ENCODE assay signal across 17 mouse cellular contexts in genomic region chr1:156852872-156853271, GRCm38 (mm10). TPM values are rescaled to one million over a fixed set of nuclear protein-coding genes. Genes with fewer than 3 reads are reported as not detected.
DNase-seq lines count a peak whose midpoint lies in the region; ATAC-seq lines count a peak whose summit lies in the region.
"Had no signal": no experiment of that assay in that cellular context is flagged by ENCODE, and none has a peak within 500 bp of the region (broad histone marks: within the 10 kb centered on the region; RNA-seq: fewer than 3 reads in every experiment).

No protein-coding gene starts in this region.

- H3K27me3 ChIP-seq in hindbrain, embryonic 12.5 days = no peaks in the 10 kb centered on the region
- H3K27me3 ChIP-seq in hindbrain, embryonic 16.5 days (replicated peaks; ENCODE audit: control insufficient read depth, insufficient read depth, low read length) = no peaks in the 10 kb centered on the region
- H3K27me3 ChIP-seq in embryonic facial prominence, embryonic 10.5 days (replicated peaks; ENCODE audit: low read depth, poor library complexity, severe bottlenecking) = no peaks in the 10 kb centered on the region
- H3K27me3 ChIP-seq in embryonic facial prominence, embryonic 14.5 days (replicated peaks; ENCODE audit: control insufficient read depth, insufficient read depth, low read length) = no peaks in the 10 kb centered on the region
- no peaks in the 10 kb centered on the region for H3K27me3 ChIP-seq in limb, embryonic 13.5 days
- no peaks in the 10 kb centered on the region for H3K27me3 ChIP-seq in forebrain, embryonic 12.5 days
- H3K27me3 ChIP-seq: liver, embryonic 13.5 days; midbrain, embryonic 15.5 days had no signal

- no peak overlapping the region for H3K9ac ChIP-seq in hindbrain, embryonic 12.5 days
- H3K9ac ChIP-seq in hindbrain, embryonic 16.5 days (ENCODE audit: low read depth, low read length) = no peak overlapping the region
- H3K9ac ChIP-seq in embryonic facial prominence, embryonic 14.5 days (ENCODE audit: low read depth, low read length) = no peak overlapping the region
- H3K9ac ChIP-seq in limb, embryonic 13.5 days = no peak overlapping the region
- H3K9ac ChIP-seq in forebrain, embryonic 12.5 days = no peak overlapping the region
- H3K9ac ChIP-seq: liver, embryonic 13.5 days; midbrain, embryonic 15.5 days had no signal

- peak; percentile 33 for DNase-seq in embryonic facial prominence, embryonic 10.5 days (ENCODE audit: low spot score)
- no peak for DNase-seq in embryonic facial prominence, embryonic 14.5 days (ENCODE audit: low spot score)
- no peak for DNase-seq in kidney, adult 11 months
- DNase-seq: adrenal gland, postnatal 25 days; cerebellum, adult 8-10 months; kidney, postnatal 36 days; liver, embryonic 13.5 days; lung, adult 2 months; thymus, postnatal 14 days had no signal

- peaks cover 8% of the 10 kb centered on the region; the same call in 1 of the 2 replicates for H3K4me1 ChIP-seq in hindbrain, embryonic 12.5 days
- no peaks in the 10 kb centered on the region for H3K4me1 ChIP-seq in hindbrain, embryonic 16.5 days (ENCODE audit: control insufficient read depth, insufficient read depth, low read depth, low read length)
- peaks cover 19% of the 10 kb centered on the region for H3K4me1 ChIP-seq in embryonic facial prominence, embryonic 10.5 days
- H3K4me1 ChIP-seq in embryonic facial prominence, embryonic 14.5 days (ENCODE audit: control insufficient read depth, insufficient read depth, low read length) = 0 out of 2 replicates have a peak, but pooled peaks cover 8% of the 10 kb centered on the region
- H3K4me1 ChIP-seq in limb, embryonic 13.5 days = peaks cover 16% of the 10 kb centered on the region
- H3K4me1 ChIP-seq in forebrain, embryonic 12.5 days = no peaks in the 10 kb centered on the region
- H3K4me1 ChIP-seq: liver, embryonic 13.5 days; midbrain, embryonic 15.5 days had no signal

- H3K4me2 ChIP-seq in hindbrain, embryonic 12.5 days (replicated peaks) = no peak overlapping the region
- H3K4me2 ChIP-seq in hindbrain, embryonic 16.5 days (ENCODE audit: low read length) = no peak overlapping the region
- H3K4me2 ChIP-seq in embryonic facial prominence, embryonic 14.5 days (ENCODE audit: low read depth, low read length) = no peak overlapping the region
- H3K4me2 ChIP-seq in limb, embryonic 13.5 days (replicated peaks) = no peak overlapping the region
- no peak overlapping the region for H3K4me2 ChIP-seq in forebrain, embryonic 12.5 days
- H3K4me2 ChIP-seq: liver, embryonic 13.5 days; midbrain, embryonic 15.5 days had no signal

- H3K4me3 ChIP-seq in hindbrain, embryonic 12.5 days = no peak overlapping the region
- no peak overlapping the region for H3K4me3 ChIP-seq in hindbrain, embryonic 16.5 days (ENCODE audit: low read length)
- H3K4me3 ChIP-seq in embryonic facial prominence, embryonic 10.5 days = no peak overlapping the region
- H3K4me3 ChIP-seq in embryonic facial prominence, embryonic 14.5 days (ENCODE audit: low read depth, low read length) = no peak overlapping the region
- H3K4me3 ChIP-seq in limb, embryonic 13.5 days = no peak overlapping the region
- H3K4me3 ChIP-seq in forebrain, embryonic 12.5 days (replicated peaks) = no peak overlapping the region
- H3K4me3 ChIP-seq: liver, embryonic 13.5 days; midbrain, embryonic 15.5 days; myocyte had no signal

- ATAC-seq in hindbrain, embryonic 12.5 days (ENCODE audit: low FRiP score) = no peak
- no peak for ATAC-seq in hindbrain, embryonic 16.5 days
- no peak for ATAC-seq in embryonic facial prominence, embryonic 14.5 days (ENCODE audit: low read depth)
- no peak for ATAC-seq in limb, embryonic 13.5 days (ENCODE audit: low FRiP score, low read depth)
- ATAC-seq in forebrain, embryonic 12.5 days (ENCODE audit: low FRiP score) = no peak
- ATAC-seq: CD4-positive, CD25-positive, alpha-beta regulatory T cell, adult 4 months; forebrain, embryonic 14.5 days; midbrain, embryonic 15.5 days had no signal

- H3K9me3 ChIP-seq in hindbrain, embryonic 12.5 days (replicated peaks) = no peaks in the 10 kb centered on the region
- no peaks in the 10 kb centered on the region for H3K9me3 ChIP-seq in hindbrain, embryonic 16.5 days (ENCODE audit: control insufficient read depth, low read length)
- no peaks in the 10 kb centered on the region for H3K9me3 ChIP-seq in embryonic facial prominence, embryonic 10.5 days
- no peaks in the 10 kb centered on the region for H3K9me3 ChIP-seq in embryonic facial prominence, embryonic 14.5 days (ENCODE audit: control insufficient read depth, low read length)
- no peaks in the 10 kb centered on the region for H3K9me3 ChIP-seq in limb, embryonic 13.5 days
- no peaks in the 10 kb centered on the region for H3K9me3 ChIP-seq in forebrain, embryonic 12.5 days
- H3K9me3 ChIP-seq: liver, embryonic 13.5 days; midbrain, embryonic 15.5 days had no signal

- peak overlapping the region; percentile 26 for H3K27ac ChIP-seq in hindbrain, embryonic 12.5 days
- H3K27ac ChIP-seq in hindbrain, embryonic 16.5 days (ENCODE audit: low read depth, low read length) = no peak overlapping the region; the same call in 1 of the 2 replicates
- peak overlapping the region; percentile 65 for H3K27ac ChIP-seq in embryonic facial prominence, embryonic 10.5 days (replicated peaks)
- H3K27ac ChIP-seq in embryonic facial prominence, embryonic 14.5 days (replicated peaks; ENCODE audit: low read depth, low read length) = peak overlapping the region; percentile 49
- peak overlapping the region; percentile 23; the same call in 1 of the 2 replicates for H3K27ac ChIP-seq in limb, embryonic 13.5 days
- H3K27ac ChIP-seq in forebrain, embryonic 12.5 days = no peak overlapping the region; the same call in 1 of the 2 replicates
- H3K27ac ChIP-seq: liver, embryonic 13.5 days; midbrain, embryonic 15.5 days had no signal

- no peaks in the 10 kb centered on the region for H3K36me3 ChIP-seq in hindbrain, embryonic 12.5 days
- H3K36me3 ChIP-seq in hindbrain, embryonic 16.5 days (ENCODE audit: control insufficient read depth, insufficient read depth, low read length) = 0 out of 2 replicates have a peak, but pooled peaks cover 3% of the 10 kb centered on the region
- H3K36me3 ChIP-seq in embryonic facial prominence, embryonic 10.5 days (replicated peaks) = peaks cover 22% of the 10 kb centered on the region
- H3K36me3 ChIP-seq in embryonic facial prominence, embryonic 14.5 days (ENCODE audit: control insufficient read depth, insufficient read depth, low read length) = peaks cover 22% of the 10 kb centered on the region
- peaks cover 5% of the 10 kb centered on the region; the same call in 1 of the 2 replicates for H3K36me3 ChIP-seq in limb, embryonic 13.5 days
- no peaks in the 10 kb centered on the region for H3K36me3 ChIP-seq in forebrain, embryonic 12.5 days (replicated peaks)
- H3K36me3 ChIP-seq: midbrain, embryonic 15.5 days had no signal

- 68% methylated on average over 5 of the region's 5 CpGs for WGBS in hindbrain, embryonic 12.5 days
- 62% methylated on average over 5 of the region's 5 CpGs for WGBS in hindbrain, embryonic 16.5 days
- WGBS in embryonic facial prominence, embryonic 10.5 days = 54% methylated on average over 5 of the region's 5 CpGs
- WGBS in embryonic facial prominence, embryonic 14.5 days = 47% methylated on average over 5 of the region's 5 CpGs
- 55% methylated on average over 5 of the region's 5 CpGs for WGBS in limb, embryonic 13.5 days
- WGBS in forebrain, embryonic 12.5 days = 78% methylated on average over 5 of the region's 5 CpGs

RNA-seq across cellular contexts. Expression of gene Angptl1, which starts 14.5 kb away (rescaled TPM):
- polyA plus RNA-seq in hindbrain, embryonic 12.5 days (2016; fragmentation: Nextera tagmentation; extraction: Ambion mirVana) = 9.4 and 14.0 TPM in 2 replicates
- 1.7 and 3.5 TPM in 2 replicates for polyA plus RNA-seq in hindbrain, embryonic 16.5 days (2015; fragmentation: Nextera tagmentation; extraction: Ambion mirVana)
- polyA plus RNA-seq in embryonic facial prominence, embryonic 10.5 days (2016; fragmentation: Nextera tagmentation; extraction: Ambion mirVana) = 4.3 and 5.6 TPM in 2 replicates
- 72.0 TPM in 2 replicates for polyA plus RNA-seq in embryonic facial prominence, embryonic 14.5 days (2014; fragmentation: Nextera tagmentation; extraction: Ambion mirVana)
- polyA plus RNA-seq in limb, embryonic 13.5 days (2015; fragmentation: Nextera tagmentation; extraction: Ambion mirVana) = 60.4 and 66.1 TPM in 2 replicates
- 1.7 and 1.9 TPM in 2 replicates for polyA plus RNA-seq in forebrain, embryonic 12.5 days (2016; fragmentation: Nextera tagmentation; extraction: Ambion mirVana)

Comparison
In these comparisons a context has a peak if more than half of its experiments do, and no peak if none do; other contexts are left out.
1. H3K27ac ChIP-seq: peak in hindbrain, embryonic 12.5 days (single experiment), embryonic facial prominence, embryonic 10.5 days (single experiment), embryonic facial prominence, embryonic 14.5 days (single experiment) and limb, embryonic 13.5 days (single experiment); none in hindbrain, embryonic 16.5 days (single experiment) and forebrain, embryonic 12.5 days (single experiment).